Mouse (Mus musculus) neural tube, embryonic 11.5 days (tissue): ENCODE measurements around the gene Tuba1a. TPM values are rescaled to one million over a fixed set of nuclear protein-coding genes. Genes with fewer than 3 reads are reported as not detected.

ENCODE experiments used
- ATAC-seq: fragments of 200-750 bp; cut with Nextera tagmentation; 2 replicates; pipeline ENCODE4 v1.8.0; 2017; ENCODE audit warnings: moderate number of reproducible peaks, mild to moderate bottlenecking, moderate TSS enrichment, moderate library complexity; ENCODE audit not compliant: insufficient read depth, low FRiP score, low TSS enrichment
- DNase-seq: peaks from one replicate; pipeline ENCODE4 v3.0.0-alpha.2; 2015; ENCODE audit warnings: low spot score
- H3K27ac ChIP-seq: fragments of 300-500 bp; sonication (generic); 2 replicates; pipeline ENCODE4 v1.5.1; 2014; ENCODE audit warnings: low read depth, mild to moderate bottlenecking, low read length
- H3K27me3 ChIP-seq: fragments of 300-500 bp; sonication (generic); 2 replicates; pipeline ENCODE4 v1.6.1; 2014; ENCODE audit warnings: mild to moderate bottlenecking, low read length, mixed read lengths; ENCODE audit not compliant: control insufficient read depth, insufficient read depth
- H3K36me3 ChIP-seq: fragments of 300-500 bp; sonication (generic); 2 replicates; pipeline ENCODE4 v1.6.1; 2014; ENCODE audit warnings: mild to moderate bottlenecking, low read length, moderate library complexity, mixed read lengths; ENCODE audit not compliant: control insufficient read depth, insufficient read depth
- H3K4me1 ChIP-seq: fragments of 300-500 bp; sonication (generic); 2 replicates; pipeline ENCODE4 v1.6.1; 2014; ENCODE audit warnings: low read length, mixed read lengths; ENCODE audit not compliant: control insufficient read depth, insufficient read depth
- H3K4me2 ChIP-seq: fragments of 300-500 bp; sonication (generic); 2 replicates; pipeline ENCODE4 v1.6.1; 2014; ENCODE audit warnings: low read depth, mild to moderate bottlenecking, moderate library complexity
- H3K4me3 ChIP-seq: fragments of 300-500 bp; sonication (generic); 2 replicates; pipeline ENCODE4 v1.5.1; 2014; ENCODE audit warnings: low read depth, low read length
- H3K9ac ChIP-seq: fragments of 300-500 bp; sonication (generic); 2 replicates; pipeline ENCODE4 v1.6.1; 2014; ENCODE audit warnings: mild to moderate bottlenecking, low read length
- H3K9me3 ChIP-seq: fragments of 300-500 bp; sonication (generic); 2 replicates; pipeline ENCODE4 v1.6.1; 2016; ENCODE audit warnings: low read length; ENCODE audit not compliant: control insufficient read depth
- WGBS: fragments of 180-500 bp; shearing (Covaris S2); extraction: QIAGEN DNeasy Blood & Tissue Kit; methylation state at CpG from one replicate; pipeline ENCODE4 v1.1.7; 2014; 5-methylcytosine and 5-hydroxymethylcytosine counted together
- polyA plus RNA-seq: library from polyadenylated mRNA; unstranded; fragments of >200 nt; fragmentation: Nextera tagmentation; extraction: Ambion mirVana; gene quantifications from 2 replicates; pipeline ENCODE4 v1.2.1, GENCODE M21; 2014

Gene Tuba1a
- polyA plus RNA-seq, 1 experiment from 2014 or later: 8,733 TPM

- H3K4me1 ChIP-seq: peaks cover 54% of the 10 kb centered on the region
- 28% methylated on average over 8 of the region's 8 CpGs for WGBS
- no peaks in the 10 kb centered on the region; the same call in 1 of the 2 replicates for H3K36me3 ChIP-seq
- H3K9ac ChIP-seq: peak overlapping the region; percentile 67
- DNase-seq (no peak), ATAC-seq (no peak)
- no peaks in the 10 kb centered on the region for H3K9me3 ChIP-seq
- peak overlapping the region; percentile 89 for H3K27ac ChIP-seq
- no peaks in the 10 kb centered on the region for H3K27me3 ChIP-seq
- H3K4me2 ChIP-seq: peak overlapping the region; percentile 57
- H3K4me3 ChIP-seq: peak overlapping the region; percentile 18; the same call in 1 of the 2 replicates
These were observed 34.2 kb upstream of the Tuba1a start for GRCm38 (mm10) chr15:98987661-98988181.

DNA sequence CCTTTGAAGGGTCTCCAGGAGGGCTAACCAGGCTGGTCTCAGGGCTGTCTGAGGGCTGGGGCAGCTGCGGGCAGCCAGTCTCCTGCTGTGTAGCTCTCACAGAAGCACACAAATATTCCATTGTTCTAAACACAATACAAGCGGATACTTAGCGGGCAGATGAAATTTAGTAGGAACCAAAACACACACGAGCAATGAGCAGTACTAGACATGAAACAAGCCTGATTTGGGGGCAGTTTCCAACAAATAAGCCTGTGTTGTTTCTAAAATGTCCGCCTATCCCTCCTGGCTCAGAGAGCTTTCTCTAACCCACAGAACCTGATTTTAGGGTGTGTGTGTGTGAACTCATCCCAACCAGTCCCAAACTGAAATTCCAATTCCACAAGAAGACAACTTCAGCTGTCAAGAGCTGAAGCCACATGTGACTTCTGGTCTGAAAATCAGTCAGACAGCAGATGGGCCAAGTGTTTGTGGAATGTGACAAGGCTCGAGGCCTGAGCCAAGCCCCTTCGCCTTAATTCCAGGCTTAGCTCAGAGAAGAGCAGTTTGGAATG is 33.7 kb upstream of the Tuba1a start:
- Histone ChIP-seq H3K27ac (peak overlapping the region; percentile 89), H3K4me1 (peaks cover 53% of the 10 kb centered on the region), H3K4me2 (peak overlapping the region; percentile 57), H3K4me3 (peak overlapping the region; percentile 18), H3K27me3 (no peaks in the 10 kb centered on the region), H3K9ac (peak overlapping the region; percentile 67), H3K9me3 (no peaks in the 10 kb centered on the region), H3K36me3 (no peaks in the 10 kb centered on the region; the same call in 1 of the 2 replicates)
- DNase-seq: peak; percentile 70
- WGBS: 12% methylated on average over 7 of the region's 7 CpGs
- ATAC-seq: no peak; the same call in 1 of the 2 replicates

DNA sequence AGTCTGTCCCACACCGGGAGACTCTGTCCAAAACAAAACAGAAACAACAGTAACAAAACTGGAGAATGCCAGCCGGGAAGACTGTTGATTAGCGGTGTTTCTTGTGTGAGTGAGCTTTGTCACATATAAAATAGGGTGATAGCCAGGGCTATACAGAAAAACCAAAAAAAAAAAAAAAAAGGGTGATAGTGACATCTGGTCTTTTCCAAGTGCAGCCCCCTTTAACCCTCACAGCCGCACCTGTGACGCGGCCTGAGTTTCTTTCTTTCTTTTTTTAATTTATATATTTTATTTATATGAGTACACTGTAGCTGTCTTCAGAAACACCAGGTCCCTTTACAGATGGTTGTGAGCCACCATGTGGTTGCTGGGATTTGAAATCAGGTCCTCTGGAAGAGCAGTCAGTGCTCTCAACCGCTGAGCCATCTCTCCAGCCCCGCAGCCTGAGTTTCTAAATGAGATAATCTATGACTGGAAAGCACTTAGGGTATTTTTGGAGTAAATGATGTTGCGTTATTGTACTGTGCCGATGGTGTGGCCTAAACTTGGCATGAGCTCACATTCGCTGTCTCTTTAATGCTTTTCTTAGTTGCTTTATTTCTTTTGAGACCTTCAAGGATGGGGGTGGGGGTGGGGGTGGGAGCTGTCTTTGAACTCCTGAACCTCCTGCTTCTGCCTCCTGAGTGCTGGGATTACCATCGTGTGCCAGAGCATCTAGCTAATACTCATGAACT is 32.6 kb upstream of the Tuba1a start:
- Histone ChIP-seq H3K4me1 (peaks cover 47% of the 10 kb centered on the region), H3K4me2 (peak overlapping the region; percentile 57), H3K9me3 (no peaks in the 10 kb centered on the region), H3K27me3 (no peaks in the 10 kb centered on the region), H3K27ac (peak overlapping the region; percentile 89), H3K9ac (peak overlapping the region; percentile 67), H3K4me3 (peak overlapping the region; percentile 38), H3K36me3 (no peaks in the 10 kb centered on the region; the same call in 1 of the 2 replicates)
- DNase-seq: peak; percentile 53
- ATAC-seq: no peak
- WGBS: 22% methylated on average over 12 of the region's 12 CpGs

DNA sequence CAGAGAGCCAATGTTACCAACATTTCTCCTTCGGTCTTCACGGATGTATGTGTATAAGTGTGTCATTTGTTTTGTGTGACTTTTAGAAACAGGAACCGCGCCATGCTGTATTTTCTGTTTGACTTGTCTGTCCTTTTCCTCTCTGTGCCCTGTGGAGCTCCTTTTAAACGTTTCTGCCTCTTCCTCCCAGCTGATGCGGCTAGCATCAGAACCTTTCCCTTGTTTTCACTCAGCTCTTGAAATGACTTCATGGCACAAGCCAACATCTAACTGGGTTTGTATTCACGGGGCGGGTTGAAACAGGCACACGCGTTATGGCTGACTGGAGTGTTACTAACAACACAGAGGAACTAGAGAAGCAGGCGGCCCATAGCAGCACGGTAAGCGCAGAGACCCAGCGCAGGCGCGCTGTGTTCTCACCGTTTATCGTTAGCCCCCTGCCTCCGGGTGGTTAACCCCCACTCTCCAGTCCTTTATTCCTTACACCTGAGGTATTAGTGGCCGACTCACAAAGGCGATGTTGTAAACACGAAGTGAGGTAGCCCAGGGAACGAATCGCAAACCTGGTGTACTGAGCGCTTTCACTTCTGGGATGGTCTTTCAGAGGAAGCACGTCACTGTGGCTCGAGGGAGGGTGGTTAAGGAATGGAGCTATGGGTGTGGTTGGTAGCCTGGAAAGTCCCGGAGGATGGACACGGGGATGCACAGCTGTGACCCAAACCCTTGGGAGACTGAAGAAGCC is 31.9 kb upstream of the Tuba1a start:
- Histone ChIP-seq H3K4me2 (peak overlapping the region; percentile 57), H3K36me3 (no peaks in the 10 kb centered on the region; the same call in 1 of the 2 replicates), H3K27me3 (no peaks in the 10 kb centered on the region), H3K9me3 (no peaks in the 10 kb centered on the region), H3K4me1 (peaks cover 43% of the 10 kb centered on the region), H3K27ac (peak overlapping the region; percentile 89), H3K9ac (peak overlapping the region; percentile 67), H3K4me3 (peak overlapping the region; percentile 38)
- WGBS: 4% methylated on average over 29 of the region's 29 CpGs
- peak; percentile 79 for DNase-seq
- peak; percentile 48 for ATAC-seq

DNA sequence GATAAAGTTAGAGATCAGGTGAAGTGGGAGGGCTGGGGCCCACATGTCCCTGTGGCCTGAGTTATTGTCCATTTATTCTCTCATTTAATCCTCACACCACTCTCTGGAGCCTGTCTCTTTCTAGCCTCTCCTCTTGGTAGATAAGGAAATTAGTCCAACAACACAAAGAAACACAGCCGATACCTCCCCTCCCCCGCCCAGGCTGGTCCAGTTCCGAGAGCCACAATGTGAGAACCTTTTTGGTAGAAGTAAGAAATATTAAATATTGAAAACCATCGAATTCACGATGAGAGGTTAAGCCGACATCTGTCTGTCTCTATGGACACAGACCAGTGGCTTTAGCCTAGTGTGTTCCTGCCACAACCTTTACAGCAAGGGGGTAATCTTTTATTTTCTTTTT is 31.2 kb upstream of the Tuba1a start:
- no peaks in the 10 kb centered on the region; the same call in 1 of the 2 replicates for H3K36me3 ChIP-seq
- ATAC-seq (no peak), DNase-seq (peak; percentile 57)
- peak overlapping the region; percentile 57 for H3K4me2 ChIP-seq
- peak overlapping the region; percentile 67 for H3K9ac ChIP-seq
- H3K4me3 ChIP-seq: peak overlapping the region; percentile 38
- 55% methylated on average over 6 of the region's 6 CpGs for WGBS
- peaks cover 37% of the 10 kb centered on the region for H3K4me1 ChIP-seq
- H3K27ac ChIP-seq: peak overlapping the region; percentile 89
- H3K27me3 ChIP-seq: no peaks in the 10 kb centered on the region
- H3K9me3 ChIP-seq: no peaks in the 10 kb centered on the region

DNA sequence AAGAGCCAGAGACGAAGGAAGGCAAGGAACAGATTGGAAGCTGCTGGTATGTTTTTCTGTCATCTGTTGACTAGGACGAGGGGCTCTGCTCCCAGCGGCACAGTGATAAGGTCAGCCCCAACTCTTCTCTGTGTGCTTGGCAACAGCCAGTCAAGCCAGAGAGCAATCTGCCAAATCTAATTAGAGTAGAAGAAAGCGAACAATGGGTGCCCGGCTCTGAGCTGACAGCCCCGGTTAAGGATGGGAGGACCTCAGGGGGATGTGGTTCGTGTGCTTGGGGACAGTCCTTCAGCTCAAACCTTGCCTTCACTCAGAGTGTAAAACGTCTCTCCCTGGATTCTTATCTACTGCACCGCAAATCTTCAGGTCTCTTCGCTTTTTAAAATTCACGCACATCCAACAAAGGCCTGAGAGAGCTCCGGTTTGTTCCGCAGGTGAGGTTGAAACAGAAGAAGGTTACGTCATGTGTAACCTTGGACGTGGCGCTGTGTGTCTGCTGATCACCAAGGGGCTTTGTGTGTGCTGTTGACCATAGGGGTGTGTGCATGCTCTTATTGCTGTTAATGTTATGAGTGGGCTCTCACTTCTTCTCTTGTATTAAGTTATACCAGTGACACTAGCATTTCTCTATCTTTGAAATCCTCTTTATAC is 30.1 kb upstream of the Tuba1a start:
- H3K4me2 ChIP-seq: peak overlapping the region; percentile 57
- H3K9me3 ChIP-seq: no peaks in the 10 kb centered on the region
- H3K9ac ChIP-seq: peak overlapping the region; percentile 67
- no peaks in the 10 kb centered on the region for H3K36me3 ChIP-seq
- peak overlapping the region; percentile 38 for H3K4me3 ChIP-seq
- 38% methylated on average over 16 of the region's 16 CpGs for WGBS
- no peaks in the 10 kb centered on the region for H3K27me3 ChIP-seq
- peaks cover 35% of the 10 kb centered on the region for H3K4me1 ChIP-seq
- peak overlapping the region; percentile 89 for H3K27ac ChIP-seq
- DNase-seq (peak; percentile 83), ATAC-seq (peak; percentile 75)

DNA sequence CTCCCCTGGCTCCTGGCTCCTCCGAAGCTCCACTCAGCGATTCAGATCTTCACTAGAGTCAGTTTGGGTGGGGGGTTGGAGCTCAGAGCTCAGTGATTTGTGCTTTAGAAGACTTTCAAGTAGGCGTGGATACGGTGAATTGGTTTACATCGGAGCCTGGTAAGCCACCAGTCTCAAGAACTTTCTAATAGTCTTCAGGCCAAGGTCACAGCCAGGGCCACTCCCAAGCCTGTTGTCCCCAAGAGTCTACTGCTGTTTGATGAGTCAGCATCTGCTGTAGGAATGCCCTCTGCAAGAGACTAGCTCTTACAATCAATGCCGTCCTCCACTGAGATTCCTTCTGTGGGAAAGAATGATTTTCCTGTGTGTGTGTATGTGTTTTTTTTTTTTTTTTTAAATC is 28.6 kb upstream of the Tuba1a start:
- 76% methylated on average over 6 of the region's 6 CpGs for WGBS
- Histone ChIP-seq H3K4me2 (no peak overlapping the region), H3K9ac (no peak overlapping the region), H3K27ac (0 out of 2 replicates have a peak overlapping the region, but pooled peaks have one; percentile 14), H3K4me1 (peaks cover 35% of the 10 kb centered on the region), H3K4me3 (no peak overlapping the region), H3K9me3 (no peaks in the 10 kb centered on the region), H3K27me3 (no peaks in the 10 kb centered on the region), H3K36me3 (no peaks in the 10 kb centered on the region)
- DNase-seq (no peak), ATAC-seq (no peak)

- H3K9me3 ChIP-seq: no peaks in the 10 kb centered on the region
- no peak overlapping the region for H3K4me2 ChIP-seq
- 39% methylated on average over 7 of the region's 7 CpGs for WGBS
- H3K36me3 ChIP-seq: no peaks in the 10 kb centered on the region
- H3K27ac ChIP-seq: 0 out of 2 replicates have a peak overlapping the region, but pooled peaks have one; percentile 34
- peaks cover 35% of the 10 kb centered on the region for H3K4me1 ChIP-seq
- H3K4me3 ChIP-seq: no peak overlapping the region
- no peak for DNase-seq
- H3K27me3 ChIP-seq: no peaks in the 10 kb centered on the region
- peak overlapping the region; percentile 26; the same call in 1 of the 2 replicates for H3K9ac ChIP-seq
- no peak for ATAC-seq
These were observed 26.6 kb upstream of the Tuba1a start for GRCm38 (mm10) chr15:98980012-98980614.
